Mouse (Mus musculus) T-helper 17 cell (primary cell): ENCODE measurements around the gene Polr1a.
"Not testable (repeated sequence)": the region's sequence is repeated elsewhere in the genome, so short reads cannot be mapped to it uniquely, and the experiment has no call there.

Experiments
- in situ Hi-C, 2 experiments: fragments of 300-600 bp; cut with MboI, MseI; formaldehyde crosslinking; loops; 1 replicate in 1 of 2; 2 replicates in 1 of 2; pipeline ENCODE4 v1.15.1; 2025; ENCODE audit warnings: high pct_unique_total_duplicates in 2 of 2

The Polr1a gene

DNA sequence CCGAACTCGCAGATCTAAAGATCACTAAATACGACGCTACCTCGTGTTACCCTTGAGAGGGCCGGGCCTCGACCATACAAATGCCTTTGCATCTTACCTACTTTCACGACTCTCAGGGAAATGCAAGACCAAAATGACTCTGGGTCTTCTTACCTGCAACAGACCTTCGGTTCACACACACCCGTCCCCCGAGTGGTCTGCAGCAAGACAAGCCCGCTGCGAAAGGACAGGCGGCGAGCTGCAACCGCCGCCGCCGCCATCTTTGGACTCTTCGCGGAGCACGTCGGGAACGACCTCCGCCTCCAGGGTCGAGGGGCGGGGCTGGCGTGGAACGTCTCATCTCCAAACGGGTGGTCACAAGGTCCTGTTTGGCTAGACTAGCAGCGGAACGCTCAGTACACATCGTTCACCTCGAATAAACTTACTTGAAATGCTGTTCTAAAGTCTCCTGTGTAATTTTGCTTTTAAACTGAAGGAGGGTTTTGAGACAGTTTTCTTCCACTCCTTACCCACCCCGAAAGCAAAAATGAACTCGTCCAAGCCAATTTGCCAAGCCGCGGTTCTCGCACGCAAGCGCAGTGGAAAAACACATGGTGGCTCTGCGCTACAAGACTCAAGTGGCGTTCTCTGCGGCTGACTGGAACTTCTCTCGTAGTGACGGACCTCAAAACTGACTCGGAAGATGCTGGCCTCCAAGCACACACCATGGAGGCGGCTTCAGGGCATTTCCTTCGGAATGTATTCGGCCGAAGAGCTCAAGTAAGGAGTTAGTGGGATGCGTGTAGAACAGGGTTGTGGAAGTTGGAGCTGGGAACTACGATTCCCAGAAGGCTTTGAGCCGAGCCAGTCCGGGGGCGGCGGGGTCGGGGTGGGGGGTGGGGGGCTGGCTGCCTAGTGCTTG is at the start of gene Polr1a, which contains the start of gene Ptcd3:
TSS of gene Polr1a (plus strand) at position 573 of the 901 bp plus-strand sequence.
TSS of gene Ptcd3 (minus strand) at position 270 of the 901 bp plus-strand sequence.
- in situ Hi-C loops, result no loop called here

DNA sequence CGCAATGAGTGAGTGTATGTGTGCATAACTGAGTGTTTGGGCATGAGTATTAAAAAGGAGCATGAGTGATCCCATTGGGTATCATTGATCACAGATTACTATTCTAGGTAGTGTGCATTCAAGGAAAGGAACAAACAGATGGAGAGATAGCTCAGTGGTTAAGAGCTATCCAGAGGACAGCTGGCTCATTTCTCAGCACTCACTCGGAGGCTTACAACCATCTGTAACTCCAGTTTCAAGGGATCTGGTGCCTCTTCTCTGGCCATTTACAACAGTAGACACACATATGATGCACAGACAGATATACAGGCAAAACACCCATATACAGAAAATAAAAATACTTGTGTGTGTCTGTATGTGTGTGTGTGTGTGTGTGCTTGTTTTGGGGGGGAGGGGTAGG is 41.1 kb upstream of the Polr1a start:
- in situ Hi-C loops, result loop anchor here in 1 of 2 experiments (5.0 kb wide), 1 partner anchor 35 kb away; no protein-coding TSS in a partner anchor

DNA sequence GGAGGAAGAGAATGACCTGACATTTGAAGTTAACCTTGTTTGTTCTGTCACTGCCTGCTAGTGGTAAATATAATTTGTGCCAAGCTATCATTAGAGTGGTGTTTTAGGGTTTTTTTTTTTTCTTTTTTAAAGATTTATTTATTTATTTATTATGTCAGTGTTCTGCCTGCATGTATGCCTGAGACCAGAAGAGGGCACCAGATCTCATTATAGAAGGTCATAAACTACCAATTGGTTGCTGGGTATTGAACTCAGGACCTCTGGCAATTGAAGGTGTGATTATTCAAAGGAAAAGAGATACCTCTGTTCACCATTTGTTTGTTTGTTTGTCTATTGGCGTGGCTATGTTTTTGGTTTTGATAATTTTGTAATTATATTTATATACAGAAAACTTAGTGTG is 40.0 kb upstream of the Polr1a start:
- in situ Hi-C loops, result loop anchor here in 1 of 2 experiments (5.0 kb wide), 1 partner anchor 33 kb away; no protein-coding TSS in a partner anchor

DNA sequence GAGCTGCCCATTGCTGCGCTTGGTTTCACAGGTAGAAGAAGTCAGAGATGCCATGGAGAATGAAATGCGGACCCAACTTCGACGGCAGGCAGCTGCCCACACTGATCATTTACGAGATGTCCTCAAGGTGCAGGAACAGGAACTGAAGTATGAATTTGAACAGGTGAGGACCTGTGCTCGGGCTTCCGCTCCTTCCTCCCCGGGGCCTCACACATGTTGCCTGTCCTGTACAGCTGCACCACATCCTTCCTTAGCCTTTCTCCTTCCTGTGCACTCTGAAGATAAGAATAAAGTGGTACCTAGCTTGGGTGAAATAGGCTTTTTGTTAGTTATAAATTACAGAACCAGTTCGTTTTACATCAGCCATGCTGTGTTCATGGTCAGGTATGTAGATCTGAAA is 37.5 kb upstream of the Polr1a start:
- in situ Hi-C loops, result no loop called here

DNA sequence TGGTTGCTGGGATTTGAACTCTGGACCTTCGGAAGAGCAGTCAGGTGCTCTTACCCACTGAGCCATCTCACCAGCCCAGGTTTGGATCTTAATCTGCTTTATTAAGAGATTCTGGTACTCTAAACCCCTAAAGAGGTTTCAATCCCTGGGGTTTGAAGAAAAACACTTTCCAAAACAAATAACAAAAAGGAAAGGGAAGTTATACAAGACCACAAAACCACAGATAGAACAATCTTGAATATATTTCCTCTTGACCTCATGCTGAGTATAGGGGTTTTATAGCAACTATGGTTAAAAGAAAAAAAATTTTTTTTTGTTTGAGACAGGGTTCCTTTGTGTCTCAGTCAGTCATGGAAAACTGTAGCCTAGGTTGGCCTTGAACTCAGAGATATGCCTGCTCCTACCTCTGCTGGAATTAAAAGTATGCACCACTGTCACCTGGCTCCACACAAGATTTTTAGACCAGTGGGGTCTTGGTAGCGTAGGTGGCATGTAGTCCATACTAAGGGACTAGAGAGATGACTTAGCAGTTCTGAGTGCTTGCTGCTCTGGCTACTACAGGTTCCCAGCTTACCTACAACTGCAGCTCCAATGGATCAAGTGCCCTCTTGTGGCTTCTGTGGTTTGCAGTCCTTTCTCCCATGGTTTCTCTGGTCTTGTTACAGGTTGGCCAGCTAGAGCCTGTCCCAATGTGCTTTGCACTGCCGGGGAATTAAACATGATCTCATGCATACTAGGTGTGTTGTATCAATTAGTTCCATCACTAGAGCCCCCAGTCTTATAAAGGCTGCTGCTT is 30.7 kb upstream of the Polr1a start:
- in situ Hi-C loops, result no loop called here

DNA sequence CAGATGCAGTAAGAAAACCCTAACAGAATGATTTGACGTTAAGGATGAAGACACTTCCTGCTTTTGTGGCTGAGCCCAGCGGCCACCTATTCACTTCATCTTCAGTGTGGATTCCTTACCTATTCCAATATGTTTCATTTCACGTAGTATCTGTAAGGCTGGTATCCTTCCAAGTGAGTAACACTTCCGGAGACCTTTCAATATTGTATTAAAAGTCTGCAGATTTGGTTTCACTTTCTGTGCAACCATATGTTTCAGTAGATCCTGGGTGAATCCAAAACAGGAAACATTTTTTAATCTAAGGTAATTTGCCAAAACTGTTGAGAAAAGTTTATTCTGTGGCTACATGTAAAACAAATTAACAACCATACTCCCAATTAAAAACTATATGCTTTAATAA is 15.6 kb upstream of the Polr1a start:
- in situ Hi-C loops, result no loop called here

DNA sequence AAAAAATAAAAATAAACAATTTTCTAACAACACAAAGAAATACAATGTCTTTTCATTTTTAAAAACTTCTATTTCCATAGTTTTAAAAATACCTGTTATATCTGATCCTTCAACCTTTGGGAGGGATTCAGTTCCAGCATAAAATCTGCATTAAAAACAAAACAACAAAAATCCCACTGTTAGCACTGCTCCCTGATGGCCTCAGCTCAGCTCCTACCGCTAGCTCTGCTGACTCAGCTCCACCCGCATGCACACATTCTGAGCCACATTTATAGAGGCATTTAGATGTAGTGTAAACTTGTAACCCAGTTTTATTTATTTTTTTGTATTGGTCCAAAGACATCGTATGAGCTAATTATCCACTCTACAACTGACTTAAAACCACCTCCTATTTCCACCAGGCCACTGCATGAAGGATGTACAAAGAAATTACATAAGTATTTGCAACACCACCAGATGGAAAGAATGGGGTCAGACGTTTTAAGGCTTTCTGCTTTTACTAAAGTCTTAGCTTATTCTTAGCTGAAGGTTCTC is 1.1 kb upstream of the Polr1a start:
- in situ Hi-C loops, result no loop called here

DNA sequence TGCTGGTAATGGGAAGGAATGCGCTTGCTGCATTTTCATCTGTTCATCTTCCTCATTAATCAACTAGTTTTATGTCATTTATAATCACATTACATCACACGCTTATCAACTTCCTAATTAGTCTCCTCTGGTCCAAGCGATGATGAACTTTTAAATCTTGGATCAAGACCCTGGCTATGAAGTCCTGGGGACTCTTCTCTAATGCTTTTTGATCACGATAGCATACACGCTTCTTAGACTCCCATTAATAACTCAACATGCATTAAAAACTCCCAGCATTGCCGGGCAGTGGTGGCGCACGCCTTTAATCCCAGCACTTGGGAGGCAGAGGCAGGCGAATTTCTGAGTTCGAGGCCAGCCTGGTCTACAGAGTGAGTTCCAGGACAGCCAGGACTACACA is 531 bp downstream of the Polr1a start:
- in situ Hi-C loops, result no loop called here

DNA sequence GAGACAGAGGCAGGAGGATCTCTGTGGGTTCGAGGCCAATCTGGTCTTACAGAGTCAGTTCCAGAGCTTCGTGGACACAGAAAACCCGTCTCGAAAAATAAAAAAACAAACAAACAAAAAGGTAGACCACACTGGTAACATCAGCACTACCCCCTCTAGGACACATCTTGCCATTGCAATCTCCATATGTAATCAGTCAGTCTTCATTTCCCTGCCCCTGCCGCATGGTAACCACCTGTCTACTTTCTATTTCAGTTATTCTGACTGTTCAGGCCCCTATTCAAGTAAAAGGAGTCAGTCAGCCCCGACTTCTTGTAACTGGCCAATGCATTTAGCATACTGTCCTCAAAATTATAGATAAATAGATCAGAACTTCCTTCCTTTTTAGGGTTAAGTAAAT is 987 bp downstream of the Polr1a start:
- in situ Hi-C loops, result no loop called here

DNA sequence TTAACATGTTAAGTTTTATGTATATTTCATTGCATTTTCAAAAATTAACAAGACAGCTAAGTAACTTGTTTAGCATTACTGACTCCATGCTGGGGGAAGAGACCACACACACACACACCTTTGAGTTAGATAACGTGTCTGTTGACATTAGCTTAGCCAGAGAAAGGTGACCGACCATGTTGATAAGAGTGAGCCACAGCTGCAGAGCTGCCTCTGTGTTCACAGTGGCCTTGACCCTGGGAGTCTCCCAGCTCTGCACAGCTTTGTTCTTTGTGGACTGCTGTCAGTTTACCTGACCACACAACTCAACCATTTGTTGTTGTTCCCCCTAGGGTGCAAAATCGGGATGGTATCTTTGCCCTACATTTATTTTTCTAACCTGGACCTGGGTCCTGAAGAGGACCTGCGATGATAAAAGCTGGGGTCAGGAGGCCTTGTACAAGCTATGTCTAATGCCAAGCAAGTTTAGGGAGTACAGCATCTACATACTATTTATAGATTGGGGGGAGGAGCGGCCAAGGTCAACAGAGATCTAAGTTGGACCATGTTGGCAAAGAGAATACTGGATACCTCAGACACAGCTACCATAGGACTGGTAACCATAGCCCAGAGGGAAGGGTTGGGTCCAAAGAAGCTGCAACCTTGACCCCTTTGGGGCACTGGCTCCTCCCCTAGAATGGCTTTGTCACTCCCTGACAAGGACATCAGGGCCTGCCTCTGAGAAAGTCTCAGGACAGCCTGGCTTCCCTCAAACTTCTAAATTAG is 3.0 kb downstream of the Polr1a start:
- in situ Hi-C loops, result no loop called here

DNA sequence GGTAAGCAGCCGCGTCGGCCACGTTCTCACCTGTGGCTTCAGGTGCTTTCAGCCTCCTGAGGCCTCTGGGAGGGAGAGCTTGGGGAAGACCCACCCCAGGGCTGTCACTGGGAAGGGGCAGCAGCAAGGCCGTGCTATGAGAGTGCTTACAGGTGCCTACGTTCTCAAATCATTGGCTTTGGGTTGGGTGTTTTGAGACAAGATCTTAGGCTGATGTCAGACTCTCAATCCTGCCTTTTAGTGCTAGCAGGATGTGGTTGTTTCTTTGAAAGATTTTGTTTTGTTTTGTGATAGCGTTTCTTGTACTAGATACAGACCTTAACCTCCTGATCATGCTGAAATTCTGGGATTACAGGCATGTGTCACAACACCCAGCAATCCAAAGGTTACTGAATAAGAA is 11.9 kb downstream of the Polr1a start:
- in situ Hi-C loops, result no loop called here

DNA sequence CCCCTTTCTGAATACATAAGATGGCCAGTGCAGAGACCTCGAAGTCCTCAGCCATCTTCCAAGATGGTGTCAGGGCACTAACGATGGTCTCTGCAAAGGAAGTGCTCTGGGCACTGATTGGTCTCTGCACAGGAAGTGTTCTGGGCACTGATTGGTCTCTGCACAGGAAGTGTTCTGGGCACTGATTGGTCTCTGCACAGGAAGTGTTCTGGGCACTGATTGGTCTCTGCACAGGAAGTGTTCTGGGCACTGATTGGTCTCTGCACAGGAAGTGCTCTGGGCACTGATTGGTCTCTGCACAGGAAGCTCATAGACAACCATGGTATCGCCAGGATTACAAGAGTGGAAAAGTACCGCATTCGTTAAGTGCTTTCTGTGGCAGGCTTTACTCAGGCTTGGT is 16.4 kb downstream of the Polr1a start:
- in situ Hi-C loops, result not testable (repeated sequence)

DNA sequence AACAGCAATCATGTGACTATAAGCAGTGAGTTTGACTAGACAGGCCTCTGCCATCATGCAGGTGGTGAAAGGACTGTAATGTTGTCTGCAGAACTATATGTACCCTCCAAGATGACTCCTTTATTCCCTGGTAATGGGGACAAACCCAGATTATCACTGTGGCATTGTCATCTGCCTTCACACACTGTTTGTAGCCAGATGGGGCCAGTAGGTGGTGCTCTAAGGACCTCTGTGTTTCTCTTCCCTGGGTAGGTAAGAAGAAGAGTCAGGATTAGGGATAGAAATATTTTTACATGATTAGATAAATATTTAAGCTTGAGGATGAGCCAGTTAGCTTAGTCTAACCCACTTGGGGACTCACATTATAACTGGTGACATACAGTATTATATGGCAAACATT is 19.1 kb downstream of the Polr1a start:
- in situ Hi-C loops, result no loop called here

DNA sequence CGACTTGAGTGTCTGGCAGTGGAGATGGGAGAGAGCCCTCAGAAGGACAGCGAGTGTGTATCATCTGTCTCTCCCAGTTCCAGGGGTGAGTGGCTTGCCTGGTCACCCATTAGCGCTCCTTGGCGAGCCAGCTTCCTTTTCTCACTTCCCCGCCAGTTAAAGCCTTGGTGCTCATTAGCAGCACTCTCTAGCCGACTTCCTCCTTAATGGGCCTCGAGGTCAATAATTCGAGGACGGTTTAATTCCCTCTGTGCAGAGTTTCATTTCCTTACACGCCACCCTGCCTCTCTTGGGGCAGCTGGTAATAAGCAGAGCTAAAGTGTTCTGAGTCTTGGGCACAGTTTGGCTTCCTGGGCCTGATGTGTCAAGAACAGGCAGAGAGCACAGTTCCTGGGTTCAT is 21.2 kb downstream of the Polr1a start:
- in situ Hi-C loops, result no loop called here

DNA sequence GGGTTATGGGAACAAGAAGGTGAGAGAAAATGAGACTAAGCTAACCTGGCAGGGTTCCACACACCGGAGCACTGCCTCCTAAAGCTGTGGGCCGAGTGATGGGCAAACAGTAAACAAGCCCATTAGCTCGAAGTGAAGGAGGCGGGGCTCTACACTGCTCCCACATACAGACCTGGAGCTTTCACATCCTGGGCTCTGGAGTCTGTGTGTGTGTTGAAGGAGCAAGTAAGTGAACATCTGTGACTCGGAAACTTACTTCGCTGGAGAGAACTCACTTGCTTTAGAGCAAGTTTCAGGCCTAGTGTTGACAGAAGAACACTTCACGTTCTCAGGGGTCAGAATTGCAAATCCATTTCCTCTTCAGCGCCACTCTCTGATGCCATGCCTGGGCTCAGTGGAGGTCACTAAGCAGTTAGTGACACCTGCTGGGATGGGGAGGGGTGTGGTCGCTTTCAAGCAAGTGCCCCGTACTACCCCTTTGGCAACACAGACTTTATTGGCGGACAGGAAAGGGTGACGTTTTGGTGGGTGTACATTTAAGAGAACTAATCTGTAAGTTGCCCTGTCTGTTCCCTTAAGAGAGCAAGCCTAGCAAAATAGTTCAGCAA is 22.1 kb downstream of the Polr1a start:
- in situ Hi-C loops, result no loop called here

DNA sequence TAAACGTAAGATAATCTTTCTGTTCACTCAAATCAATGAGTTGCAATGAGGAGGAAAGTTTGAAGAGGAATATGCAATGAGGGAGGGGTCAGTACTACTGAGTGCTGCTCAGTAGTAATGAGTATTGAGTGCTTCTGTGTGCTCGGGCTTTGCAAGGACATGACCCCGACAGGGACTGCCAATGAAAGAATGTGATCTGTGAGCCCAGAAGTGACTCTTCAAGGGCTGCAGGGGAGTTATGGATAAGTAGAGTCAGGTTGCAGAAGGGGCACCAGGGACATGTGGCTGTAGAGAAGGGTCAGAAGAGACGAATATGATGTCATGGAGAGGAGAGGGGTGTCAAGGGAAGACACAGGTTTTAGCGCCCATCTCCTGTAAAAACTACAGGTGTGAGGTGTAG is 23.5 kb downstream of the Polr1a start:
- in situ Hi-C loops, result no loop called here

DNA sequence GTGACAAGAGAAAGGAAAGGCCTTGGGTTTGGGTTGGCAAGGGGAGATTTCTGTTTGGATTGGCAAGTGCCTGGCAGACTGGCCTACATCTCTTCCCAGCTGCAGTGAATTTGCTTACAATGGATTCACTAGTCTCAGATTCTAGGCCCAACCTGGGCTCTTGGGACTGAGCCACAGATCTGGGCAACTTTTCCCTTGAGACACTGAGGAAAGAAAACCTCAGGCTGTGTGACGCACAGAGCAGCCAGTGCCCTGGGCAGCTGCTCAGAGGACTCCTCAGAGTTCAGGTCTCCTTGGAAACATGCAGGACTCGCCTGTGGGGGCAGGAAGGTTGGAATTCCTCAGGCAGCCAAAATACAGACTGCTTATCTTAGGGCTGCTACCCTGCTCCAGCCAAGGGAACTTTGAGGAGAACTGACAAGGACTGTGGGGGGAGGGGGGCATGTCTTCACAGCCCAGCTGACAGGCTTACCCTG is 25.3 kb downstream of the Polr1a start:
- in situ Hi-C loops, result no loop called here

DNA sequence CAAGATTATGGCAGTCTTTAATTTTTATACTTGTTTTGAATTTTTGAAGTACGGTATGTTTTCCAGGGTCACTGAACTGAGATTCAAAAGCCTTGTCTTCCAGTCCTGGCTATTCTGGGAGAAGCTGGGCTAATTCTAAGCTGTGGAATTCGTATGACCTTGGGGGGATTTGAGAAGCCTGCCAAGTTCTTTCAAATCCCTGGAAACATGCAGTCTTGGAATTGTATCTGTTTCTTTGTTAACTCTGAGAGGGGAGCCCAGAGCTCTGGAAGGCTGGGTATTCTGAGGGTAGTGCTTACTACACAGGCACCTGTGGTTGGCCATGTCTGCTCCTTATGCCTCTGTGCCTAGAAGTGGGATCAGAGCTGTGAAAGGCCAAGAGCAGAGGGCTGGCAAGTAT is 26.9 kb downstream of the Polr1a start:
- in situ Hi-C loops, result loop anchor here (5.0 kb wide), 2 partner anchors 53 to 232 kb away; no protein-coding TSS in a partner anchor

DNA sequence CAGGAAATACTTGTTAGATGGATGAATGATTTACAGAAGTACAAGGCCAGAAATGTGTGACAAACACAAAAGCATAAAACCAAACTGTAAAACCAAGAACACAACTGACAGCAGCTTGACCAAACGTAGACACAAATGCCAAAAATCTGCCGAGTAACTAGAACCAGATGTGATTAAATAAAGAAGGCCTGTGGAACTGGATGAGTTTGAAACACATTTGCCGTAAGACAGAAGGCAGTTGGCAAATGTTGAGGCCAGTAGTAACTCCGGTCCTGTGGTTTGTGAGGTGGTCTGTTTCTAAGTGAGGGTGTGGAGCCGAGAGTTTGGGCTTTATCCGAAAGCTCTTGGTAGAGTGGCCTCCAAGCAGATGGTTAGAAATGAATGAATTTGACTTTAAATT is 32.1 kb downstream of the Polr1a start:
- in situ Hi-C loops, result no loop called here

DNA sequence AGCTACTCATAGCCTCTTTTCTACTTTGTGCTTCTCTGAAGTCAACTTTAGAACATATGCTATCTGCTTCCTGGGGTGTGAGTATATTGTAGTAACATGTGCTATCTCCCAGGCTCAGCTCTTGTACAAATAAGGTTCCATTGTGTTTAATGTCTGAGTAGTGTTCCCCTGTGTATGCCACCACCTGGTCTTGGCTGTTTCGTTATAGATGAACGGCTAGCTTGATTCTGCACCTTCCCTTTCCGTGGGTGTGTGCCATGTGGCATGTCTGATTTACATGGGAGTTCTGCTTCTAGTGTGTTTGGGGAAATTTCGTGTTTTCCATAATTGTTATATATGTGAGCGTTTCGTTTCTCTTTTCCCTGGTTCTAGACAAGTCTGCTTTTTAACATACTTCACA is 36.2 kb downstream of the Polr1a start:
- in situ Hi-C loops, result loop anchor here in 1 of 2 experiments (5.0 kb wide), 1 partner anchor 222 kb away; no protein-coding TSS in a partner anchor

DNA sequence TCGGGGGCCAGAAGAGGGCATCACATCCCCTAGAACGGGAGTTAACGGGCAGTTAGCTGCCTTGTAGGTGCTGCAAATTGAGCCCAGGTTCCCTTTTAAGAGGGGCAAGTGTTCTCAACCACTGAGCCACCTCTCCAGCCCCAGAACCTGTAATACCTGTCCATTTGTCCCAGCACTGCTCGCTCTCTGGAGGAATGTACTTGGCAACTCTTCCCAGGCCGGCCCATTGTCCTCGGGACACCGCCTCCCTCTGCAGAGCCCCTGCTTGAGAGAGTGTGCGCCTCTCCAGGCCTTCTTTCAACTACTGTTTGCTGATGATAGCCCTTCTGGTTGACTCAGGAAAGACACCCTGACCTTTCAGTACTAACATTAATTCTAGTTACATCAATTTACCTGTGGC is 37.3 kb downstream of the Polr1a start:
- in situ Hi-C loops, result loop anchor here in 1 of 2 experiments (5.0 kb wide), 1 partner anchor 221 kb away; no protein-coding TSS in a partner anchor
